Mouse (Mus musculus) midbrain, embryonic 13.5 days (tissue): ENCODE data around the gene Cpsf4. TPM values are rescaled to one million over a fixed set of nuclear protein-coding genes. Genes with fewer than 3 reads are reported as not detected.
A peak's percentile ranks its signal among the peaks of the same experiment; 100 is the strongest.

Source experiments
- ATAC-seq: fragments of 200-750 bp; cut with Nextera tagmentation; 2 replicates; pipeline ENCODE4 v1.8.0; 2017; ENCODE audit warnings: mild to moderate bottlenecking, moderate TSS enrichment, moderate library complexity
- H3K27ac ChIP-seq: fragments of 300-500 bp; sonication (generic); 2 replicates; pipeline ENCODE4 v1.5.1; 2015; ENCODE audit warnings: inconsistent platforms, mild to moderate bottlenecking, moderate library complexity
- H3K27me3 ChIP-seq: fragments of 300-500 bp; sonication (generic); 2 replicates; pipeline ENCODE4 v1.6.1; 2015; ENCODE audit warnings: mild to moderate bottlenecking, inconsistent platforms
- H3K36me3 ChIP-seq: fragments of 300-500 bp; sonication (generic); 2 replicates; pipeline ENCODE4 v1.6.1; 2015; ENCODE audit warnings: mild to moderate bottlenecking, inconsistent platforms
- H3K4me1 ChIP-seq: fragments of 300-500 bp; sonication (generic); replicated peaks from 2 replicates; pipeline ENCODE4 v1.6.1; 2015; ENCODE audit warnings: inconsistent platforms
- H3K4me2 ChIP-seq: fragments of 300-500 bp; sonication (generic); replicated peaks from 2 replicates; pipeline ENCODE4 v1.6.1; 2015; ENCODE audit warnings: moderate library complexity, mild to moderate bottlenecking, inconsistent platforms
- H3K4me3 ChIP-seq: fragments of 300-500 bp; sonication (generic); replicated peaks from 2 replicates; pipeline ENCODE4 v1.5.1; 2015; ENCODE audit warnings: mild to moderate bottlenecking, inconsistent platforms
- H3K9ac ChIP-seq: fragments of 300-500 bp; sonication (generic); replicated peaks from 2 replicates; pipeline ENCODE4 v1.6.1; 2015; ENCODE audit warnings: mild to moderate bottlenecking, inconsistent platforms
- H3K9me3 ChIP-seq: fragments of 300-500 bp; sonication (generic); 2 replicates; pipeline ENCODE4 v1.6.1; 2016; ENCODE audit warnings: mild to moderate bottlenecking, inconsistent platforms
- WGBS: fragments of 180-500 bp; shearing (Covaris S2); methylation state at CpG from one replicate; pipeline ENCODE4 v1.1.7; 2015; 5-methylcytosine and 5-hydroxymethylcytosine counted together
- polyA plus RNA-seq: library from polyadenylated mRNA; unstranded; fragments of >200 nt; fragmentation: Nextera tagmentation; extraction: Ambion mirVana; gene quantifications from 2 replicates; pipeline ENCODE4 v1.2.1, GENCODE M21; 2015

The Cpsf4 gene
- polyA plus RNA-seq, 1 experiment from 2014 or later: 58.9 TPM

DNA sequence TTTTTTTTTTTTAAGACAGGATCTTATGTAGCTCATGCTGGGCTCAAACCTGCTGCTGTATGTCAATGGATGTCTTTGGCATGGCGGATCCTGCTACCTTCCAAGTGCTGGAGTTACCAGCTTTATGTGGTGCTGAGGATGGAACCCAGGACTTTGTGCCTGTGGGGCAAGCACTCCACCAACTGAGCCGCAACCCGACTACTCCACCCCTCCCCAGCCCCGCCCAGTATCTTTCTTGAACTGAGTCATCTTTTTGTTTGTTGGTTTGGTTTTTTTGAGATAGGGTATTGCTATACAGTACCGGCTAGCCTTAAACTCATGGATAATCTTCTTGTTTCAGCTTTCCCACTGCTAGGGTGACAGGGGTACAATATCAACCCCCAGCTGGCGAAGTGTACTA is 22.4 kb downstream of the Cpsf4 start:
- H3K4me3 ChIP-seq: no peak overlapping the region
- H3K9me3 ChIP-seq: no peaks in the 10 kb centered on the region
- no peak overlapping the region for H3K27ac ChIP-seq
- no peaks in the 10 kb centered on the region for H3K27me3 ChIP-seq
- ATAC-seq: no peak
- no peak overlapping the region for H3K4me2 ChIP-seq
- H3K36me3 ChIP-seq: peaks cover 49% of the 10 kb centered on the region
- 97% methylated on average over 6 of the region's 6 CpGs for WGBS
- H3K9ac ChIP-seq: no peak overlapping the region
- peaks cover 28% of the 10 kb centered on the region for H3K4me1 ChIP-seq

DNA sequence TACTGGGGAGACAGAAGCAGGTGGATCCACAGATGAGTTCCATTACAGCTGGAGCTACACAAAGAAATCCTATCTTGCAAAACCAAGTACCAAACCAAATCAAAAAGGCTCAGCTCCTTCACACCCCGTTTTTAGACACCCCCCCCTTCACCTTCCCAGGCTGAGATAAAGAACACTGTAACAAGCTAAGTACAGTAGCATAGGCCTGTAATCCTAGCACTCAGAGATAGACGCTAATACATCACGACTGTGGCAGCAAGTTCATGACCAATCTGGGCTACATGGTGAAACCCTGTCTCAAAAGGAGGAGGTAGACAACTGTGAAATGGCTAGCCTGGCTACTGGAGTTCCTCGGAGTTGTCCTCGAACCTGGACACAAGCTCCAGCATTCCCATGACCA is 23.4 kb downstream of the Cpsf4 start:
- Histone ChIP-seq H3K27ac (no peak overlapping the region), H3K4me1 (peaks cover 28% of the 10 kb centered on the region), H3K4me3 (peak overlapping the region; percentile 90), H3K27me3 (no peaks in the 10 kb centered on the region), H3K36me3 (peaks cover 50% of the 10 kb centered on the region), H3K9ac (peak overlapping the region; percentile 97), H3K9me3 (no peaks in the 10 kb centered on the region), H3K4me2 (peak overlapping the region; percentile 92)
- 59% methylated on average over 5 of the region's 5 CpGs for WGBS
- no peak for ATAC-seq

DNA sequence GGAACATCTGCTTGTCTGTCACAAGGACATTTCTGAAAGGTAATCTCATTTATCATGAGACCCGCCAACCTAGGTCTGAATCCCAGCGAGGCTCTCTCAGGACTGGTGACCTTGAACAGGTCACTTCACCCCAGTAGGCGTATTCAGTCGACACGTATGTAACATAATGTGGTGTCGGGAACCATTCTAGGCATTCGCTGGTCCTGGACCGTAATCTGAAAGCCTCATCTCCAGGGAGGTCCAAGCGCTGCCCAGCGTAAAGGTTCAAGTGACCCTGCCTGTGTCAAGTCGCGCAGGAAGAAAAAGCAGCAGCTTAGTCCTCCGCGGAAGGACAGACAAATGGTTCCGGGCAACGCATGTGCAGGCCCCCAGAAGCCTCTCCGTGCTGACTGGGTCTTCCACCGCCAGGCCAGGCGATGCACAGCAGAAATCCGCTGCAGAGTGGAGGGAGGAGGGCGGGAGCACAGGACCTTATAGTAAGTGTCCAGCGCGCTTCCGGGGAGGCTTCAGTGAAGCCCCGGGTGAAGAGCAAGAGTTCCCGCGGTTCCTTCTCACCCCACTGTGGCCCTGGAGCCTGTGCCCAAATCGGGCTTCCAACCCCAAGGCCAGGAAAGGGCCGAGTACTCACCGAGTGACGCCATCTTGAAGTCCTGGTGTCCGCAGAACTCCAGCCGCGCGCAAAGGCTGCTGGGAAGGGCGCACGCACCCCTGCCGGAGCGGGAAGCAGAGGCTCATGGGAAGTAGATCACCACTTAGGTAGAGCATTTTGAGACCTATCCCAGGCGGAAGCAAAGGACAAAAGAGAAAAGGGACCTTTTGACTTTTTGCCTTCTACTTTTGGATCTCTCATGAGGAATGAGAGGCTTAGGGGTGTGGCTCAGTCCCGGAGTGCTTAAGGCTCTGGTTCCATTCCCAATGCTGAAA is 24.1 kb downstream of the Cpsf4 start:
- Histone ChIP-seq H3K27me3 (no peaks in the 10 kb centered on the region), H3K9me3 (no peaks in the 10 kb centered on the region)

DNA sequence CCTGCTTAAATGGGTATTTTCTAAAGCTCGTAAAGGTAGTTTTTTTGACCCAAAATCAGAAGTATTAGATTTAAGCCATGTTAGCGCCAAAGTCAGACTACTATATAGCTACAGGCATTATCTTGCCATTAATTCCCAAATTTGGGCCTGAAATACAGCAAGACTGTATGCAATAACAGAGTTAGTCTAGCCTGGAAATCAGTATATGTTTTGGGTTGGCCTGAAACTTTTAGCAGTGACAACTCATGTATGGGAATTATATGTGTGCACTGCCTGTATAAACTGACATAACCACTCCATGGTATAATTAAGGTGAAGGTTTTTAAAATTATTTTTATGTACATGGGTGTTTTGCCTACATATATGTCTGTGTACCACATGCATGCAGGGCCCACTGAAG is 24.9 kb downstream of the Cpsf4 start, which contains the start of gene Atp5j2:
Gene Atp5j2, minus strand, starts transcription at position 101 of the 400 bp plus-strand sequence.
- H3K4me1 ChIP-seq: peaks cover 28% of the 10 kb centered on the region
- H3K9me3 ChIP-seq: no peaks in the 10 kb centered on the region
- peak within 1 kb of the TSS; percentile 90 for H3K4me3 ChIP-seq
- H3K36me3 ChIP-seq: peaks cover 43% of the 10 kb centered on the region
- H3K27ac ChIP-seq: peak within 1 kb of the TSS; percentile 84
- H3K27me3 ChIP-seq: no peaks in the 10 kb centered on the region
- ATAC-seq: no peak; the same call in 1 of the 2 replicates
- WGBS: 67% methylated on average over 2 of the region's 2 CpGs
- H3K9ac ChIP-seq: peak within 1 kb of the TSS; percentile 97
- peak within 1 kb of the TSS; percentile 92 for H3K4me2 ChIP-seq

More for the DNA sequence above, 24.1 kb downstream of the Cpsf4 start:
- H3K4me2 ChIP-seq: peak overlapping the region; percentile 92
- peak overlapping the region; percentile 97 for H3K9ac ChIP-seq
- peak; percentile 86 for ATAC-seq
- H3K4me3 ChIP-seq: peak overlapping the region; percentile 90
- H3K27ac ChIP-seq: peak overlapping the region; percentile 84
- H3K36me3 ChIP-seq: peaks cover 50% of the 10 kb centered on the region
- WGBS: under 1% methylated on average over 41 of the region's 41 CpGs
- H3K4me1 ChIP-seq: peaks cover 28% of the 10 kb centered on the region

DNA sequence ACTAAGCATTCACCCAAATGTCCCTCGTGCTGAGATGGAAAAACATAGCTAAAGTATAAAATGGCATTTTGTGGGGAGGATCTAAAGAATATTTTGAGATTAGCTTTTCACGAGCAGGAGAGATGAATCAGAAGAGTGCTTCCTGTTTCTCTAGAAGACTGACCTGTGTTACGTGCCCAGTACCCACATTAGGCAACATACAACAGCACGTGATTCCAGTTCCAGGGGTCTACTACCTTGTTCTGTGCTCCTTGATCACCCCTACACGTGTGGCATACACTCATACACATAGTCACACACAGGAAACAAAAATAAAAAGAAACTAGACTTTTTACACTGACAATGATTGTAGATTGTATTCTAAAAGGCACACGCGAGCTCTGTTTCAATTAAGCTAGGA is 33.4 kb downstream of the Cpsf4 start:
- peak overlapping the region; percentile 99 for H3K4me2 ChIP-seq
- H3K4me3 ChIP-seq: peak overlapping the region; percentile 62
- H3K36me3 ChIP-seq: peaks cover 20% of the 10 kb centered on the region
- WGBS: 82% methylated on average over 7 of the region's 7 CpGs
- no peak overlapping the region for H3K27ac ChIP-seq
- peaks cover 23% of the 10 kb centered on the region for H3K4me1 ChIP-seq
- no peaks in the 10 kb centered on the region for H3K27me3 ChIP-seq
- no peak for ATAC-seq
- no peaks in the 10 kb centered on the region for H3K9me3 ChIP-seq
- no peak overlapping the region for H3K9ac ChIP-seq

DNA sequence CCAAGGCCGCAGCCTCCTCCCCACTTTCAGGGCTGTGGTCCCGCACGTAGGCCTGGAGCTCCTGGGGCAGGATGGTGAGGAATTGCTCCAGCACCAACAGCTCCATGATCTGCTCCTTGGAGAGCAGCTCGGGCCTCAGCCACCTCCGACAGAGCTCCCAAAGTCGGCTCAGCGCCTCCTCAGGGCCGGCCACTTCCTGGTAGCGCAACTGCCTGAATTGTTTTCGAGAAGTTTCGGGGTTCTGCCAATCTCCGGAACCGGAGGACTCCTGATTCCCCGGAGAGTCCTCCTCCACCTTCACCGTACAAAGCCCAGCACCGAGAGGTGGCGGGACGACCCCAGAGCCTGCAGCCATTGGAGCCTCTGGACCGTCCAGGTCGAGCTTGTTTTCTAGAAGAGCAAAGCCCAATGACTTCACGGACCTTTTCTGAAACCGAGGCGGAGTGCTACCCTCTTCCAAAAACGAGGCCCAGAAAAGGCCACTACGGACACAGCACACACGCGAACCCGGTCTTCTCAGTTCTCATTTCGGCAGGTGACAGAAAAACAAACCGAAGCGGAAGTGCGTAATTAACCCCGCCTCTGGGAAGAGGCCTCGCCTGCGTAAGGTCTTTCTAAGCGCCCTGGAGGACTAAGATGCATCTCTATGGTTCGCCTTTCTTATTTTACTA is 34.4 kb downstream of the Cpsf4 start, which contains the start of gene Zkscan14:
Gene Zkscan14, minus strand, starts transcription at position 548 of the 671 bp plus-strand sequence.
- ATAC-seq: peak; percentile 12
- Histone ChIP-seq H3K27me3 (no peaks in the 10 kb centered on the region), H3K4me2 (peak within 1 kb of the TSS; percentile 99), H3K27ac (peak within 1 kb of the TSS; percentile 64; the same call in 1 of the 2 replicates), H3K36me3 (peaks cover 11% of the 10 kb centered on the region), H3K9ac (peak within 1 kb of the TSS; percentile 90), H3K4me3 (peak within 1 kb of the TSS; percentile 62), H3K9me3 (no peaks in the 10 kb centered on the region), H3K4me1 (peaks cover 31% of the 10 kb centered on the region)
- 2% methylated on average over 37 of the region's 37 CpGs for WGBS

DNA sequence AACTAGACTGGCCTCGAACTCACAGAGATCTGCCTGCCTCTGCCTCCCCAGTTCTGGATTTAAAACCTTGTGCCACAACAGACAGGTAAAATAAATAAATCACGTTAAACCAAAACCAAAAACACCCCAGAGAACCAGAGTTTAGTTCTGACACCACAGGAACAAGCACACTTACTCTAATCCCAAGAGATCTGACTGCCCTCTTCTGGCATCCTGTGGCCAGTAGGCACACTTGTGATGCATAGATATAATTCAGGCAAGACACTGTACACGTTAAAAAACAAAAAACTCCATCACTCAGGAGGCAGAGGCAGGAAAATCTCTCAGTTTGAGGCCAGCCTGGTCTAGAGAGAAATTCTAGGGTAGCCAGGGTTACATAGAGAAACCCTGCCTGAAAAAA is 35.4 kb downstream of the Cpsf4 start:
- no peak overlapping the region for H3K27ac ChIP-seq
- no peak overlapping the region for H3K9ac ChIP-seq
- ATAC-seq: no peak
- no peaks in the 10 kb centered on the region for H3K27me3 ChIP-seq
- H3K36me3 ChIP-seq: peaks cover 16% of the 10 kb centered on the region
- H3K4me1 ChIP-seq: peaks cover 31% of the 10 kb centered on the region
- no peaks in the 10 kb centered on the region for H3K9me3 ChIP-seq
- 49% methylated on average over 3 of the region's 3 CpGs for WGBS
- no peak overlapping the region for H3K4me2 ChIP-seq
- no peak overlapping the region for H3K4me3 ChIP-seq

DNA sequence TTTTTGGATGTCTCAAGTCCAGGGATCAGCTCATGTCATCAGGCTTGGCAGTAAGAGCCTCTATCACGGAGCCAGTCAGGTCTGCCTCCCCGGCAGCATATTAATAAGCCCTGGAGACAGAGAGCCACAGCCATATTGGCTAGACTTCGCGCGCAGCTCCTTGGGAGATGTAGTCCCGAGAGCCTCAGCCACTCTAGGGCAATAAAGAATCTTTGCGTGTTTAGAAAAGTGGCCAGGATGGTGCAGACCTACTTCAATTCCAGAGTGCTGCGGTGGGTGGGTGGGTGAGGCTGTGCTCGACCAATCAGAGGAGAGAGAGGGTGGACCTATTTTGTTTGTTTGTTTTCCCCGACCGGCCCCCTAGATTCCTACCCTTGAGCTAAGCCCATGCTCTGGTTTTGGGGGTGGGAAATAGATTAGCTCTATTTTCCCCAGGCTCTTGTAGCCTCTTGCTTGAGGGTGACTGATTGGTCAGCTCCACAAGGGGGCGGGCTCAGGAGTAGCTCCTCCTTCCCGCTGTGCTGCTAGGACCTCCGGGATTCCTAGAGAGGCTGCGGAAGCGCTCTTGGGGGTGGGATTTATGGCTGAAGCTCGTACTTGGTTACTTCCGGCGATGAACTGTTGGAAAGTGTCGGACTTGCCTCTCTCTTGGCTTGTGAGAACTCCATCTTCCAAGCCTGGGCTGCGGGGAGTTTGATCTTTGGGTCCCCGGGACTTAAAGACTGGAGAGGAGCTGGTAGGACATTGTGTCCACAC is 37.1 kb downstream of the Cpsf4 start, which contains the start of gene Zkscan5:
Gene Zkscan5, plus strand, starts transcription at position 627 of the 756 bp plus-strand sequence.
- no peaks in the 10 kb centered on the region for H3K27me3 ChIP-seq
- no peaks in the 10 kb centered on the region for H3K9me3 ChIP-seq
- H3K36me3 ChIP-seq: peaks cover 16% of the 10 kb centered on the region
- H3K4me2 ChIP-seq: peak within 1 kb of the TSS; percentile 62
- peaks cover 31% of the 10 kb centered on the region for H3K4me1 ChIP-seq
- H3K4me3 ChIP-seq: peak within 1 kb of the TSS; percentile 60
- under 1% methylated on average over 22 of the region's 22 CpGs for WGBS
- H3K9ac ChIP-seq: peak within 1 kb of the TSS; percentile 67
- peak within 1 kb of the TSS; percentile 90 for H3K27ac ChIP-seq
- ATAC-seq: peak; percentile 97

DNA sequence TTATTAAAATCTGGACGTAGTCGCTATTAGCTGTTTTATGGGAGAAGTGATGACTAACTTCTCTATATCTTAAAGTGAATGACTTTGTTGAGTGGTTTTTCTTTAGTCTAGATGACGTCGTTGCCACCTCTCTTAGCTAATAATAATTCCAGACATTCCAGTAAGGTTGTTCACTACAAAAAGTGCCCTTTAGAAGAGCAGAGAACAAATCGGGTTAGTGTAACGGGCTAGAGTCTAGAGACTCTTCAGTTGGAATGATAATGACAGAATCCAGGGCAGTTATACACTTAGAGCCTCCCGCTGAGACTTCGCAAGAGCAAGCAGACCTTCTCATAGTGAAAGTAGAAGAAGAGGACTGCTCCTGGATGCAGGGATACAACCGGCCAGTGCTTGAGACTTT is 38.0 kb downstream of the Cpsf4 start:
- WGBS: 23% methylated on average over 9 of the region's 9 CpGs
- no peak for ATAC-seq
- Histone ChIP-seq H3K27me3 (no peaks in the 10 kb centered on the region), H3K27ac (no peak overlapping the region), H3K4me1 (peaks cover 26% of the 10 kb centered on the region), H3K36me3 (peaks cover 25% of the 10 kb centered on the region), H3K9ac (peak overlapping the region; percentile 67), H3K4me2 (peak overlapping the region; percentile 62), H3K9me3 (no peaks in the 10 kb centered on the region), H3K4me3 (peak overlapping the region; percentile 60)

DNA sequence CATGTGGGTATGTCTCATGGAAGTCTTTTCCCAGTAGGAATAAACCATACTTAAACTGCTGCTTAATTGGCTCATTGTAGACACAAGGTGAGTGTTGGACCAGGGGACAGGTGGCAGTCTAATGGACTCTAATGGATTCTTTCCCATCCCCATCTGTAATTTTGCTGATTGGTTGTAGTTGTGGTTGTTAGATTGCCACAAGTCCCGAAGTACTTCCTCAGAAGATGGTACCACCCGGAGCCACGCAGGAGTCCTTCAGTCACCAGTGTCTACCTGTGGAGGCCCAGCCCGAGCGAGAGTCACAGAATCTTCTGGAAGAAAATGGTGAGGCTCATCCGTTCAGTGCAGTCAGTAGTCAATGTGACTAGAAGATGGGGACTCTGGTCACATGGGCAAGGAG is 40.4 kb downstream of the Cpsf4 start:
- Histone ChIP-seq H3K9ac (no peak overlapping the region), H3K4me1 (peaks cover 13% of the 10 kb centered on the region), H3K27ac (no peak overlapping the region), H3K27me3 (no peaks in the 10 kb centered on the region), H3K4me3 (no peak overlapping the region), H3K36me3 (peaks cover 44% of the 10 kb centered on the region), H3K9me3 (no peaks in the 10 kb centered on the region), H3K4me2 (no peak overlapping the region)
- 96% methylated on average over 6 of the region's 6 CpGs for WGBS
- no peak for ATAC-seq

DNA sequence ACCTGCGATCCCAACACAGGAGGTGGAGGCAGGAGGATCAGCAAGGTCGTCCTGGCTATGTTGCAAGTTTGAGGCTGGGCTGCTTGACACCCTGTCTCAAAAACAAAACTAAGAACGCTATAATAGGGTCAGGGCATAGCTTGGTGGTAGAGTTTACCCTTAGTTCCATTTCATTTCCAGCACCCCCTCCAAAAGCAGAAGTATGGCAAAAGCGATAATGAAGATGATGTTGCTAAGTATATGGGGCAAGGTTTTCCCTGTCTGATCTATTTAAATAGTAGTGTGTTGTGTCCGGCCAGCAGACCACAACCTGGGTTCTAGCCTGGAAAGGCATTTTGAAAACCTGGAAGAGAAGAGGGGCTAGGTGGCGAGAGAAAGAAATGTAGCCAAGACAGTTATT is 40.9 kb downstream of the Cpsf4 start:
- H3K36me3 ChIP-seq: peaks cover 50% of the 10 kb centered on the region
- H3K9ac ChIP-seq: no peak overlapping the region
- H3K9me3 ChIP-seq: no peaks in the 10 kb centered on the region
- no peak overlapping the region for H3K4me3 ChIP-seq
- H3K4me2 ChIP-seq: no peak overlapping the region
- no peak overlapping the region for H3K27ac ChIP-seq
- WGBS: 90% methylated on average over 6 of the region's 6 CpGs
- H3K4me1 ChIP-seq: peaks cover 13% of the 10 kb centered on the region
- H3K27me3 ChIP-seq: no peaks in the 10 kb centered on the region
- ATAC-seq: no peak
